Mouse (Mus musculus) forebrain, embryonic 14.5 days (tissue): Measurements from ENCODE around the gene Trim15. TPM values are rescaled to one million over a fixed set of nuclear protein-coding genes. Genes with fewer than 3 reads are reported as not detected.
"Not testable (repeated sequence)": the region's sequence is repeated elsewhere in the genome, so short reads cannot be mapped to it uniquely, and the experiment has no call there.

Source experiments
- ATAC-seq: fragments of 200-750 bp; cut with Nextera tagmentation; 2 replicates; pipeline ENCODE4 v1.8.0; 2017; ENCODE audit warnings: mild to moderate bottlenecking, moderate library complexity
- DNase-seq: peaks from one replicate; pipeline ENCODE4 v3.0.0-alpha.2; 2015; ENCODE audit warnings: low spot score
- H3K27ac ChIP-seq: fragments of 300-500 bp; sonication (generic); 2 replicates; pipeline ENCODE4 v1.5.1; 2014; ENCODE audit warnings: low read depth, mild to moderate bottlenecking, control low read depth, low read length, moderate library complexity
- H3K27me3 ChIP-seq: fragments of 300-500 bp; sonication (generic); replicated peaks from 2 replicates; pipeline ENCODE4 v1.6.1; 2014; ENCODE audit warnings: low read length, control low read depth, mixed read lengths; ENCODE audit not compliant: control insufficient read depth, insufficient read depth
- H3K36me3 ChIP-seq: fragments of 300-500 bp; sonication (generic); 2 replicates; pipeline ENCODE4 v1.6.1; 2014; ENCODE audit warnings: low read length, control low read depth; ENCODE audit not compliant: control insufficient read depth, insufficient read depth
- H3K4me1 ChIP-seq: fragments of 300-500 bp; sonication (generic); 2 replicates; pipeline ENCODE4 v1.6.1; 2014; ENCODE audit warnings: antibody characterized with exemption, low read length, control low read depth; ENCODE audit not compliant: control insufficient read depth, insufficient read depth
- H3K4me2 ChIP-seq: fragments of 300-500 bp; sonication (generic); 2 replicates; pipeline ENCODE4 v1.6.1; 2014; ENCODE audit warnings: mild to moderate bottlenecking, control low read depth, low read length
- H3K4me3 ChIP-seq: fragments of 300-500 bp; sonication (generic); 2 replicates; pipeline ENCODE4 v1.5.1; 2014; ENCODE audit warnings: low read depth, low read length, control low read depth
- H3K9ac ChIP-seq: fragments of 300-500 bp; sonication (generic); 2 replicates; pipeline ENCODE4 v1.6.1; 2014; ENCODE audit warnings: mild to moderate bottlenecking, low read length, control low read depth, moderate library complexity
- H3K9me3 ChIP-seq: fragments of 300-500 bp; sonication (generic); replicated peaks from 2 replicates; pipeline ENCODE4 v1.6.1; 2016; ENCODE audit warnings: low read length, control low read depth, mixed read lengths; ENCODE audit not compliant: control insufficient read depth
- WGBS: fragments of 180-500 bp; shearing (Covaris S2); extraction: QIAGEN DNeasy Blood & Tissue Kit; methylation state at CpG from one replicate; pipeline ENCODE4 v1.1.7; 2014; 5-methylcytosine and 5-hydroxymethylcytosine counted together
- polyA plus RNA-seq: library from polyadenylated mRNA; unstranded; fragments of >200 nt; fragmentation: Nextera tagmentation; extraction: Ambion mirVana; gene quantifications from 2 replicates; pipeline ENCODE4 v1.2.1, GENCODE M21; 2014

Trim15 gene
- polyA plus RNA-seq, 1 experiment from 2014 or later: 0.48 TPM

GRCm38 (mm10) chr17:36828488-36828887 lies 38.5 kb downstream of the Trim15 start:
- H3K4me2 ChIP-seq: no peak overlapping the region
- 81% methylated on average over 2 of the region's 2 CpGs for WGBS
- no peak overlapping the region for H3K4me3 ChIP-seq
- H3K36me3 ChIP-seq: no peaks in the 10 kb centered on the region
- no peak overlapping the region for H3K9ac ChIP-seq
- DNase-seq: no peak
- no peak for ATAC-seq
- H3K27me3 ChIP-seq: no peaks in the 10 kb centered on the region
- H3K4me1 ChIP-seq: no peaks in the 10 kb centered on the region
- no peak overlapping the region for H3K27ac ChIP-seq
- no peaks in the 10 kb centered on the region for H3K9me3 ChIP-seq

- peak; percentile 96 for DNase-seq
- H3K4me3 ChIP-seq, H3K9me3 ChIP-seq, H3K9ac ChIP-seq, H3K4me2 ChIP-seq, H3K27ac ChIP-seq, H3K36me3 ChIP-seq, H3K4me1 ChIP-seq, H3K27me3 ChIP-seq: not testable (repeated sequence)
- ATAC-seq: peak; percentile 89
- 13% methylated on average over 5 of the region's 5 CpGs for WGBS
Measured at GRCm38 (mm10) chr17:36826002-36826401, 41.0 kb downstream of the Trim15 start.

GRCm38 (mm10) chr17:36825525-36825924 lies 41.5 kb downstream of the Trim15 start:
- no peak overlapping the region for H3K27ac ChIP-seq
- no peaks in the 10 kb centered on the region for H3K9me3 ChIP-seq
- H3K4me3 ChIP-seq: no peak overlapping the region
- ATAC-seq: 0 out of 2 replicates have a peak, but pooled peaks have one; percentile 56
- peak; percentile 41 for DNase-seq
- no peaks in the 10 kb centered on the region for H3K27me3 ChIP-seq
- no peaks in the 10 kb centered on the region for H3K4me1 ChIP-seq
- H3K36me3 ChIP-seq: no peaks in the 10 kb centered on the region
- no peak overlapping the region for H3K9ac ChIP-seq
- WGBS: 24% methylated on average over 4 of the region's 4 CpGs
- no peak overlapping the region for H3K4me2 ChIP-seq

- Histone ChIP-seq H3K9me3 (no peaks in the 10 kb centered on the region), H3K4me1 (no peaks in the 10 kb centered on the region), H3K4me2 (no peak overlapping the region), H3K9ac (no peak overlapping the region), H3K36me3 (no peaks in the 10 kb centered on the region), H3K4me3 (no peak overlapping the region), H3K27ac (no peak overlapping the region), H3K27me3 (no peaks in the 10 kb centered on the region)
- DNase-seq: peak; percentile 68
- no peak for ATAC-seq
Measured at GRCm38 (mm10) chr17:36824005-36824404, 43.0 kb downstream of the Trim15 start.

GRCm38 (mm10) chr17:36811871-36812270 lies 55.1 kb downstream of the Trim15 start, which contains the start of gene H2-M10.6:
TSS of gene H2-M10.6 (plus strand) at chr17:36812171.
- H3K9me3 ChIP-seq: no peaks in the 10 kb centered on the region
- H3K4me2 ChIP-seq: no peak within 1 kb of the TSS
- no peaks in the 10 kb centered on the region for H3K27me3 ChIP-seq
- ATAC-seq (no peak), DNase-seq (no peak)
- no peak within 1 kb of the TSS for H3K4me3 ChIP-seq
- no peaks in the 10 kb centered on the region for H3K36me3 ChIP-seq
- no peak within 1 kb of the TSS for H3K9ac ChIP-seq
- no peak within 1 kb of the TSS for H3K27ac ChIP-seq
- H3K4me1 ChIP-seq: no peaks in the 10 kb centered on the region

Other genes starting within 250 kb of the Trim15 start
- gene H2-M9, start 224.5 kb downstream of the Trim15 start, polyA plus RNA-seq: not detected in 2 replicates
- not detected in 2 replicates for gene H2-M1, start 195.0 kb downstream of the Trim15 start, polyA plus RNA-seq
- not detected in 2 replicates for gene H2-M10.5, start 94.3 kb downstream of the Trim15 start, polyA plus RNA-seq
- gene H2-M10.6, start 55.0 kb downstream of the Trim15 start, polyA plus RNA-seq: not detected in 2 replicates
- 21.7 and 23.3 TPM in 2 replicates for gene Trim26, start 30.1 kb downstream of the Trim15 start, polyA plus RNA-seq
- gene Trim10, start 2.4 kb upstream of the Trim15 start, polyA plus RNA-seq: 1.1 and 2.1 TPM in 2 replicates
- not detected in 2 replicates for gene Trim40, start 22.9 kb upstream of the Trim15 start, polyA plus RNA-seq
- not detected in 2 replicates for gene Trim31, start 30.9 kb upstream of the Trim15 start, polyA plus RNA-seq
- gene Rnf39, start 75.7 kb upstream of the Trim15 start, polyA plus RNA-seq: 0.24 and 0.75 TPM in 2 replicates
- 188 and 228 TPM in 2 replicates for gene Ppp1r11, start 84.5 kb upstream of the Trim15 start, polyA plus RNA-seq
- 78.3 and 87.9 TPM in 2 replicates for gene Znrd1, start 91.3 kb upstream of the Trim15 start, polyA plus RNA-seq
- 5.5 and 6.3 TPM in 2 replicates for gene Znrd1as, start 91.4 kb upstream of the Trim15 start, polyA plus RNA-seq
- 0.35 TPM in 1 of 2 replicates, not detected in the other for gene 2410137M14Rik, start 114.0 kb upstream of the Trim15 start, polyA plus RNA-seq
- gene H2-M5, start 122.3 kb upstream of the Trim15 start, polyA plus RNA-seq: 0.77 and 1.0 TPM in 2 replicates
- 199 and 268 TPM in 2 replicates for gene Zfp57, start 134.0 kb upstream of the Trim15 start, polyA plus RNA-seq
- 0.98 and 1.4 TPM in 2 replicates for gene Mog, start 156.2 kb upstream of the Trim15 start, polyA plus RNA-seq
- gene Gabbr1, start 178.8 kb upstream of the Trim15 start, polyA plus RNA-seq: 53.4 and 60.5 TPM in 2 replicates
- gene Olfr90, start 221.3 kb upstream of the Trim15 start, polyA plus RNA-seq: not detected in 2 replicates
- not detected in 2 replicates for gene Olfr91, start 231.1 kb upstream of the Trim15 start, polyA plus RNA-seq